Mouse (Mus musculus): Measurements from ENCODE around the gene Stk19. TPM values are rescaled to one million over a fixed set of nuclear protein-coding genes. Genes with fewer than 3 reads are reported as not detected.
A peak's percentile ranks its signal among the peaks of the same experiment; 100 is the strongest.
"Not testable (repeated sequence)": the region's sequence is repeated elsewhere in the genome, so short reads cannot be mapped to it uniquely, and the experiment has no call there.

The Stk19 gene
- total and polyA plus RNA-seq, 2 experiments, result 7.9 to 19.8 TPM

DNA sequence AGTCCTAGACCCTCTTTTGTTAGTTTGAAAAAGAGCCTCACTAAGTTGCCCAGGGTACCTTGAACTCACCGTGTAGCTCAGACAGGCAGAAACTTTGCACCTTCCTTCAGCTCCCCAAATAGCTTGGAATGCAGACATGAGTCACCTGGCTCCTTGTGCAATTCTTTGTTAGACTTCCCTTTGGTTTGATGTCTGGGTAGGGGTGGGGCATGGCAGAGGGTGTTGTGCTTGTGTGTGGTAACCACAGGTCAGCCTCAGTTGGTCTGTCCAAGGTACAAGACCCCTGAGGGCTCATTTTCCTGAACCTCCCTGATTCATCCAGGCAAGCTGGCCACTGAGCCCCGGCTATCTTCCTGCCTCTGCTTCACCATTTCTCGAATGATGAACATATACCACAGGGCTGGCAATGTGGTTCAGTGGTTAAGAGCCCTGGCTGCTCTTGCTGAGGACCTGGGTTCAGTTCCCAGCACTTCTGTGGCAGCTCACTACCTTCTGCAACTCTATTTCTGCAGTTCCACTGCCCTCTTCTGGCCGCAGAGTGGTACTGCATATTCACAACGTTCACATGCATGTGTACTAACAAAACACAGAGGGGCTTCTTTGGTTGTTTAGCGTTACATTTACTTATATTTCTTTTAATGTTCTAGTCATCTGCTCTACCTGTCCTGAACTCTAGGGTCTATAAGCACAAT is 31.7 kb downstream of the Stk19 start:
- no peak for DNase-seq (ENCODE audit: extremely low read depth, low read depth, low spot score)
- Histone ChIP-seq H3K36me3 (ENCODE audit: control insufficient read depth, insufficient read depth, low read length) (no peaks in the 10 kb centered on the region), H3K27me3 (ENCODE audit: control insufficient read depth, insufficient read depth, low read length) (no peaks in the 10 kb centered on the region), H3K9ac (ENCODE audit: low read depth, low read length) (no peak overlapping the region), H3K4me1 (ENCODE audit: control insufficient read depth, insufficient read depth, low read length) (peaks cover 10% of the 10 kb centered on the region), H3K79me2 (ENCODE audit: control insufficient read depth, insufficient read depth, low read length) (no peaks in the 10 kb centered on the region), H3K4me3 (ENCODE audit: insufficient read depth, low read depth, low read length) (no peak overlapping the region), H3K27ac (replicated peaks; ENCODE audit: insufficient read depth, low read depth, low read length) (no peak overlapping the region)
- 73% methylated on average over 6 of the region's 6 CpGs for WGBS
- TF ChIP-seq CTCF (IDR thresholded peaks at IDR 0.05; ENCODE audit: low read depth, low read length) (peak; percentile 46), POLR2A (IDR thresholded peaks at IDR 0.05; ENCODE audit: extremely low read depth, insufficient read depth, low read length) (no peak)

GRCm38 (mm10) chr17:34804301-34804700 is 32.4 kb downstream of the Stk19 start, which contains the start of gene Cyp21a1:
Gene Cyp21a1, minus strand, starts transcription at chr17:34804561.
- not testable (repeated sequence) for H3K9ac ChIP-seq (ENCODE audit: low read depth, low read length); H3K27me3 ChIP-seq (ENCODE audit: control insufficient read depth, insufficient read depth, low read length); H3K79me2 ChIP-seq (ENCODE audit: control insufficient read depth, insufficient read depth, low read length); H3K36me3 ChIP-seq (ENCODE audit: control insufficient read depth, insufficient read depth, low read length); H3K4me1 ChIP-seq (ENCODE audit: control insufficient read depth, insufficient read depth, low read length); DNase-seq (ENCODE audit: extremely low read depth, low read depth, low spot score); H3K27ac ChIP-seq (replicated peaks; ENCODE audit: insufficient read depth, low read depth, low read length); H3K4me3 ChIP-seq (ENCODE audit: insufficient read depth, low read depth, low read length)
- 79% methylated on average over 3 of the region's 6 CpGs for WGBS

GRCm38 (mm10) chr17:34803367-34803766 is 33.4 kb downstream of the Stk19 start:
- WGBS, result 93% methylated on average over 6 of the region's 6 CpGs
- not testable (repeated sequence) for H3K4me1 ChIP-seq (ENCODE audit: control insufficient read depth, insufficient read depth, low read length)

DNA sequence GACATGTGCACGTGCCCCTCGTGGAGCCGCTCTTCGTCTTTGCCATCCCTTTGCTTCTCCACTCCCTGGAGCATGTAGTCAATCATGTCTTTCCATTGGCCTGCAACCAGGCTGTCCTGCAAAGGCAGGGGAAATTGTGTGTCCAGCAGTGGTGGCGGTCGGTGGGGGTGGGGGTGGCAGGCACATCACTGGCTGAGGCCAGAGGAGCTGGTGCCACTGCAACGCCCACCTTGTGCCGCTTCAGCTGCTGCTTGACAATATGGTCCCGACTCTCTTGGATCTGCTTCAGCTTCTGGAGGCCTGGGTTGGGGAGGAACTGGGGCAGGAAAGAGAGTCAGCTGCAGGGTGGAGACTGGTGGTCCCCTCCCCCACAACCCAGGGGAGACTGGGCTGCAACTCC is 34.0 kb downstream of the Stk19 start:
- not testable (repeated sequence) for H3K79me2 ChIP-seq (ENCODE audit: control insufficient read depth, insufficient read depth, low read length); H3K27ac ChIP-seq (replicated peaks; ENCODE audit: insufficient read depth, low read depth, low read length); H3K36me3 ChIP-seq (ENCODE audit: control insufficient read depth, insufficient read depth, low read length); H3K9ac ChIP-seq (ENCODE audit: low read depth, low read length); H3K27me3 ChIP-seq (ENCODE audit: control insufficient read depth, insufficient read depth, low read length); DNase-seq (ENCODE audit: extremely low read depth, low read depth, low spot score); H3K4me1 ChIP-seq (ENCODE audit: control insufficient read depth, insufficient read depth, low read length); H3K4me3 ChIP-seq (ENCODE audit: insufficient read depth, low read depth, low read length)
- WGBS, result 92% methylated on average over 9 of the region's 9 CpGs

More at GRCm38 (mm10) chr17:34803367-34803766, 33.4 kb downstream of the Stk19 start:
- not testable (repeated sequence) for H3K27ac ChIP-seq (replicated peaks; ENCODE audit: insufficient read depth, low read depth, low read length); H3K27me3 ChIP-seq (ENCODE audit: control insufficient read depth, insufficient read depth, low read length); DNase-seq (ENCODE audit: extremely low read depth, low read depth, low spot score); H3K4me3 ChIP-seq (ENCODE audit: insufficient read depth, low read depth, low read length); H3K9ac ChIP-seq (ENCODE audit: low read depth, low read length); H3K36me3 ChIP-seq (ENCODE audit: control insufficient read depth, insufficient read depth, low read length); H3K79me2 ChIP-seq (ENCODE audit: control insufficient read depth, insufficient read depth, low read length)

DNA sequence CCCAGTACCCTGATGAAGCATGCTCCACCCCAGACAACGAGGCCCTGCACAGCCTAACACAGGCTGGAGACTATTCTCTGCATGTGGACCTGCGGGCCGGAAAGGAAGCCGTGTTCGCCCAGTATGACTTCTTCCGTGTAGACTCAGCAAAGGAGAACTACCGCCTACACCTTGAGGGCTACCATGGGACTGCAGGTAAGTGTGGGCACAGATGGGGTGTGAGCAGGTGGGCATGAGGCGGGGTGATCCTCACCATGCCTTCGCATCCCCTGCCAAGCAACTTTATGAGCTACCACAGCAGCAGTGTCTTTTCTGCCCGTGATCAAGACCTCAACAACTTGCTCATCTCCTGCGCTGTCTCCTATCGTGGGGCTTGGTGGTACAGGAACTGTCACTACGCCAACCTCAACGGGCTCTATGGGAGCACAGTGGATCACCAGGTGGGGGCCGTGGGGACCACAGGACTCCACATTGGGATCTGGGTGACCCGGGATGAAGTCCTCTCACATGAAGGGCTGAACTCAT is 35.9 kb downstream of the Stk19 start:
- 94% methylated on average over 16 of the region's 16 CpGs for WGBS
- H3K79me2 ChIP-seq (ENCODE audit: control insufficient read depth, insufficient read depth, low read length); H3K9ac ChIP-seq (ENCODE audit: low read depth, low read length); H3K4me3 ChIP-seq (ENCODE audit: insufficient read depth, low read depth, low read length); DNase-seq (ENCODE audit: extremely low read depth, low read depth, low spot score); H3K27ac ChIP-seq (replicated peaks; ENCODE audit: insufficient read depth, low read depth, low read length); H3K4me1 ChIP-seq (ENCODE audit: control insufficient read depth, insufficient read depth, low read length); H3K27me3 ChIP-seq (ENCODE audit: control insufficient read depth, insufficient read depth, low read length); H3K36me3 ChIP-seq (ENCODE audit: control insufficient read depth, insufficient read depth, low read length): not testable (repeated sequence)

DNA sequence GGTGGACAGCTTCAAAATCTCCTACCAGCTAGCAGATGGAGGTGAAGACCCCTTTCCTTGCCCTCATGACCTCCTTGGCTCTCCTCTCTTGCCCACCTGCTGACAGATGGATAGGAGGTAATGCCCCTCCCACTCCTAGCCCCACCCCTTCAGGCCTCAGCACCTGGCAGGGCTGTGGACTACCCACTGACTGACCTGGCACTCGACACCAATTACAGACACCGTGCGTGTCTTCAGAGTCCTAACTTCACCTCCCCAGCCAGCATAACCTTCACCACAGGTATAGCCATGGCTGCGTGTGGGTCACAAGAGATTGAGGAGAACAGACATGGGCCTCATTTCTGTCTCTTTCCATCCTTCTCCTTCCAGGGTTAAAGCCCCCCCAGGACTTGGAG is 37.2 kb downstream of the Stk19 start:
- H3K4me1 ChIP-seq (ENCODE audit: control insufficient read depth, insufficient read depth, low read length), result no peaks in the 10 kb centered on the region
- no peak overlapping the region for H3K9ac ChIP-seq (ENCODE audit: low read depth, low read length)
- 89% methylated on average over 4 of the region's 4 CpGs for whole genome bisulfite sequencing
- TF ChIP-seq POLR2A (IDR thresholded peaks at IDR 0.05; ENCODE audit: extremely low read depth, insufficient read depth, low read length) (no peak), CTCF (IDR thresholded peaks at IDR 0.05; ENCODE audit: low read depth, low read length) (no peak)
- no peaks in the 10 kb centered on the region for H3K79me2 ChIP-seq (ENCODE audit: control insufficient read depth, insufficient read depth, low read length)
- H3K27ac ChIP-seq (replicated peaks; ENCODE audit: insufficient read depth, low read depth, low read length), result no peak overlapping the region
- H3K27me3 ChIP-seq (ENCODE audit: control insufficient read depth, insufficient read depth, low read length), result no peaks in the 10 kb centered on the region
- no peak overlapping the region for H3K4me3 ChIP-seq (ENCODE audit: insufficient read depth, low read depth, low read length)
- no peaks in the 10 kb centered on the region for H3K36me3 ChIP-seq (ENCODE audit: control insufficient read depth, insufficient read depth, low read length)
- DNase-seq (ENCODE audit: extremely low read depth, low read depth, low spot score), result no peak

All from liver, adult 2 months (tissue).